Mouse (Mus musculus) layer of hippocampus, adult 9-11 months (tissue): ENCODE results near the gene Gabrg2.

ENCODE experiments used
- DNase-seq: peaks from one replicate; pipeline ENCODE4 v3.0.0; 2022

Gene Gabrg2

GRCm38 (mm10) chr11:42000190-42001098 is at the start of gene Gabrg2:
Gene Gabrg2, minus strand, starts transcription at chr11:42000857.
- peak; percentile 54 for DNase-seq

- DNase-seq: peak; percentile 3
These were observed 47.5 kb upstream of the Gabrg2 start for GRCm38 (mm10) chr11:42048201-42048600.

- DNase-seq: peak; percentile 28
These were observed 1.2 kb downstream of the Gabrg2 start for GRCm38 (mm10) chr11:41999468-41999881.

- no peak for DNase-seq
These were observed 20.5 kb downstream of the Gabrg2 start for GRCm38 (mm10) chr11:41980152-41980551.

GRCm38 (mm10) chr11:41968595-41968994 is 32.1 kb downstream of the Gabrg2 start:
- no peak for DNase-seq

- DNase-seq: peak; percentile 22
These were observed 38.0 kb downstream of the Gabrg2 start for GRCm38 (mm10) chr11:41962706-41963105.

GRCm38 (mm10) chr11:41953550-41953949 is 47.1 kb downstream of the Gabrg2 start:
- DNase-seq: no peak

GRCm38 (mm10) chr11:41951898-41952297 is 48.8 kb downstream of the Gabrg2 start:
- no peak for DNase-seq

- no peak for DNase-seq
These were observed 55.2 kb downstream of the Gabrg2 start for GRCm38 (mm10) chr11:41945471-41945870.

GRCm38 (mm10) chr11:41937979-41938378 is 62.7 kb downstream of the Gabrg2 start:
- no peak for DNase-seq

- no peak for DNase-seq
These were observed 81.8 kb downstream of the Gabrg2 start for GRCm38 (mm10) chr11:41918864-41919263.

- no peak for DNase-seq
These were observed 86.6 kb downstream of the Gabrg2 start for GRCm38 (mm10) chr11:41914066-41914465.

- no peak for DNase-seq
These were observed 97.0 kb downstream of the Gabrg2 start for GRCm38 (mm10) chr11:41903661-41904060.
